ENCODE assay signal across 9 mouse cellular contexts in genomic region chr11:31812215-31812614, GRCm38 (mm10). TPM values are rescaled to one million over a fixed set of nuclear protein-coding genes. Genes with fewer than 3 reads are reported as not detected.
A peak's percentile ranks its signal among the peaks of the same experiment; 100 is the strongest.
DNase-seq lines count a peak whose midpoint lies in the region; ATAC-seq and TF ChIP-seq lines count a peak whose summit lies in the region.
"Had no signal": no experiment of that assay in that cellular context is flagged by ENCODE, and none has a peak within 500 bp of the region (broad histone marks: within the 10 kb centered on the region; RNA-seq: fewer than 3 reads in every experiment).

No protein-coding gene starts in this region.

- no peak overlapping the region for H3K9ac ChIP-seq in intestine, embryonic 16.5 days (ENCODE audit: low read depth, low read length)
- no peak overlapping the region for H3K9ac ChIP-seq in kidney, embryonic 14.5 days (ENCODE audit: low read depth, low read length)

- ATAC-seq in G1E (ENCODE audit: extremely low read depth, insufficient number of reproducible peaks, low FRiP score, poor library complexity, severe bottlenecking) = peak; percentile 92
- ATAC-seq in intestine, embryonic 16.5 days = peak; percentile 56
- no peak for ATAC-seq in activated CD4-positive, CD25-positive, alpha-beta regulatory T cell, adult 4 months
- ATAC-seq in kidney, embryonic 14.5 days (ENCODE audit: low FRiP score, low TSS enrichment) = no peak

- DNase-seq in G1E (ENCODE audit: low spot score) (peak; percentile 76), MN1 (ENCODE audit: low spot score) (no peak)
- peak; percentile 82 for DNase-seq in c-Kit-positive CD71-positive TER-119-negative erythroid progenitor cells, embryonic 14.5 days (ENCODE audit: low read depth)
- no peak for DNase-seq in ovary, postnatal 36 days (ENCODE audit: low spot score)
- DNase-seq: right cerebral cortex, postnatal 25 days had no signal

- TF ChIP-seq CTCF in G1E (IDR thresholded peaks at IDR 0.05; ENCODE audit: low read depth, low read length) = no peak

- no peaks in the 10 kb centered on the region for H3K36me3 ChIP-seq in G1E (replicated peaks)
- H3K36me3 ChIP-seq in intestine, embryonic 16.5 days (ENCODE audit: control insufficient read depth, insufficient read depth, low read length) = no peaks in the 10 kb centered on the region
- H3K36me3 ChIP-seq in megakaryocyte, embryonic 14.5 days (replicated peaks; ENCODE audit: low read length) = peaks cover 3% of the 10 kb centered on the region
- no peaks in the 10 kb centered on the region for H3K36me3 ChIP-seq in kidney, embryonic 14.5 days (ENCODE audit: control insufficient read depth, insufficient read depth, low read length)

- H3K4me1 ChIP-seq in G1E (ENCODE audit: insufficient read depth, low read depth, low read length) = peaks cover 75% of the 10 kb centered on the region
- peaks cover 25% of the 10 kb centered on the region for H3K4me1 ChIP-seq in intestine, embryonic 16.5 days (ENCODE audit: control insufficient read depth, insufficient read depth, low read length)
- H3K4me1 ChIP-seq in megakaryocyte, embryonic 14.5 days = peaks cover 87% of the 10 kb centered on the region
- peaks cover 18% of the 10 kb centered on the region; the same call in 1 of the 2 replicates for H3K4me1 ChIP-seq in kidney, embryonic 14.5 days (ENCODE audit: control insufficient read depth, insufficient read depth, low read length)

- no peaks in the 10 kb centered on the region for H3K9me3 ChIP-seq in G1E (replicated peaks)
- no peaks in the 10 kb centered on the region for H3K9me3 ChIP-seq in intestine, embryonic 16.5 days (ENCODE audit: control insufficient read depth, low read length)
- H3K9me3 ChIP-seq in megakaryocyte, embryonic 14.5 days = peaks cover 3% of the 10 kb centered on the region; the same call in 1 of the 2 replicates
- H3K9me3 ChIP-seq in kidney, embryonic 14.5 days (ENCODE audit: control insufficient read depth, low read length) = no peaks in the 10 kb centered on the region

- H3K4me3 ChIP-seq in G1E (ENCODE audit: low read depth, low read length) = peak overlapping the region; percentile 44; the same call in 1 of the 2 replicates
- no peak overlapping the region for H3K4me3 ChIP-seq in intestine, embryonic 16.5 days (ENCODE audit: low read length)
- H3K4me3 ChIP-seq in megakaryocyte, embryonic 14.5 days (replicated peaks) = peak overlapping the region; percentile 80
- no peak overlapping the region for H3K4me3 ChIP-seq in kidney, embryonic 14.5 days (ENCODE audit: low read length)

- no peaks in the 10 kb centered on the region for H3K27me3 ChIP-seq in G1E (ENCODE audit: insufficient read depth, low read length)
- no peaks in the 10 kb centered on the region for H3K27me3 ChIP-seq in intestine, embryonic 16.5 days (replicated peaks; ENCODE audit: control insufficient read depth, insufficient read depth, low read length)
- no peaks in the 10 kb centered on the region for H3K27me3 ChIP-seq in megakaryocyte, embryonic 14.5 days (replicated peaks)
- H3K27me3 ChIP-seq in kidney, embryonic 14.5 days (ENCODE audit: control insufficient read depth, insufficient read depth, low read length) = no peaks in the 10 kb centered on the region

- no peak overlapping the region for H3K4me2 ChIP-seq in intestine, embryonic 16.5 days (ENCODE audit: low read depth, low read length)
- H3K4me2 ChIP-seq in kidney, embryonic 14.5 days (replicated peaks; ENCODE audit: low read depth, low read length) = no peak overlapping the region

- 45% methylated on average over 9 of the region's 9 CpGs for whole genome bisulfite sequencing in intestine, embryonic 16.5 days
- WGBS in kidney, embryonic 14.5 days = 76% methylated on average over 9 of the region's 9 CpGs

- no peak overlapping the region for H3K27ac ChIP-seq in intestine, embryonic 16.5 days (ENCODE audit: low read length)
- H3K27ac ChIP-seq in kidney, embryonic 14.5 days (ENCODE audit: low read depth, low read length) = no peak overlapping the region

RNA-seq across cellular contexts. Expression of gene Cpeb4, which starts 59.8 kb away (rescaled TPM):
- total RNA-seq in G1E (2014; fragmentation: Nextera tagmentation) = 57.4 and 84.2 TPM in 2 replicates
- total RNA-seq in G1E (2017) = 27.6 and 30.4 TPM in 2 replicates
- polyA plus RNA-seq in G1E (2012) = 3.8 and 5.6 TPM in 2 replicates
- 3.0 and 5.2 TPM in 2 replicates for polyA plus RNA-seq in intestine, embryonic 16.5 days (2015; fragmentation: Nextera tagmentation; extraction: Ambion mirVana)
- polyA plus RNA-seq in megakaryocyte, embryonic 14.5 days (2012; ENCODE audit: insufficient read depth, low replicate concordance) = 3.9 and 4.8 TPM in 2 replicates
- polyA plus RNA-seq in activated CD4-positive, CD25-positive, alpha-beta regulatory T cell, adult 4 months (2017; shearing (Covaris generic)) = 1 to 10 TPM; 6.7 to 8.7 TPM
- polyA plus RNA-seq in kidney, embryonic 14.5 days (2014; fragmentation: Nextera tagmentation; extraction: Ambion mirVana) = 3.0 and 5.0 TPM in 2 replicates

Comparison
In these comparisons a context has a peak if more than half of its experiments do, and no peak if none do; other contexts are left out.
1. ATAC-seq: peak in G1E (single experiment) and intestine, embryonic 16.5 days (single experiment); none in activated CD4-positive, CD25-positive, alpha-beta regulatory T cell, adult 4 months (single experiment) and kidney, embryonic 14.5 days (single experiment).
2. DNase-seq: peak in G1E (single experiment) and c-Kit-positive CD71-positive TER-119-negative erythroid progenitor cells, embryonic 14.5 days (single experiment); none in ovary, postnatal 36 days (single experiment) and MN1 (single experiment).
3. H3K4me3 ChIP-seq: peak in G1E (single experiment) and megakaryocyte, embryonic 14.5 days (single experiment); none in intestine, embryonic 16.5 days (single experiment) and kidney, embryonic 14.5 days (single experiment).